Mouse (Mus musculus): ENCODE measurements around the gene Pkd1.

- TF ChIP-seq CTCF (IDR thresholded peaks at IDR 0.05; ENCODE audit: borderline replicate concordance, insufficient read depth, low read length), result no peak
- 0 out of 2 replicates have a peak, but pooled peaks have one; percentile 33 for TF ChIP-seq POLR2A (IDR thresholded peaks at IDR 0.05; ENCODE audit: low read depth, low read length)
Observed at GRCm38 (mm10) chr17:24644875-24645721, 95.5 kb downstream of the Pkd1 start.
